Mouse (Mus musculus) thymus, adult 18-20 months (tissue): ENCODE data around the gene Scimp.
"Not testable (repeated sequence)": the region's sequence is repeated elsewhere in the genome, so short reads cannot be mapped to it uniquely, and the experiment has no call there.

ENCODE experiments used
- DNase-seq, 2 experiments: peaks; one replicate each; pipeline ENCODE4 v3.0.0; 2022; ENCODE audit warnings: mixed read lengths in 2 of 2

Scimp gene

GRCm38 (mm10) chr11:70811041-70811440, 1.3 kb downstream of the Scimp start:
- DNase-seq = no peak

- no peak for DNase-seq
These were observed 3.4 kb downstream of the Scimp start for GRCm38 (mm10) chr11:70809011-70809410.

- DNase-seq = no peak
These were observed 4.3 kb downstream of the Scimp start for GRCm38 (mm10) chr11:70808101-70808500.

- no peak for DNase-seq
These were observed 4.8 kb downstream of the Scimp start for GRCm38 (mm10) chr11:70807630-70808029.

- no peak for DNase-seq
These were observed 5.7 kb downstream of the Scimp start for GRCm38 (mm10) chr11:70806697-70807096.

- DNase-seq = no peak
These were observed 6.7 kb downstream of the Scimp start for GRCm38 (mm10) chr11:70805641-70806175.

- no peak for DNase-seq
These were observed 8.0 kb downstream of the Scimp start for GRCm38 (mm10) chr11:70804395-70804794.

GRCm38 (mm10) chr11:70803711-70804200, 8.6 kb downstream of the Scimp start:
- DNase-seq = no peak

- no peak for DNase-seq
These were observed 9.5 kb downstream of the Scimp start for GRCm38 (mm10) chr11:70802865-70803261.

GRCm38 (mm10) chr11:70802208-70802864, 10.1 kb downstream of the Scimp start:
- no peak for DNase-seq

- DNase-seq = no peak
These were observed 20.0 kb downstream of the Scimp start for GRCm38 (mm10) chr11:70792409-70792808.

GRCm38 (mm10) chr11:70791676-70792075, 20.7 kb downstream of the Scimp start:
- DNase-seq = no peak

GRCm38 (mm10) chr11:70790874-70791551, 21.4 kb downstream of the Scimp start:
- no peak for DNase-seq

- DNase-seq = no peak
These were observed 22.0 kb downstream of the Scimp start for GRCm38 (mm10) chr11:70790426-70790825.

GRCm38 (mm10) chr11:70788972-70789655, 23.3 kb downstream of the Scimp start:
- DNase-seq = peak; percentile 11 to 34

- DNase-seq = no peak
These were observed 25.3 kb downstream of the Scimp start for GRCm38 (mm10) chr11:70787052-70787451.

- DNase-seq = no peak
These were observed 26.5 kb downstream of the Scimp start for GRCm38 (mm10) chr11:70785908-70786307.

- DNase-seq = not testable (repeated sequence)
These were observed 34.3 kb downstream of the Scimp start for GRCm38 (mm10) chr11:70778058-70778457.

- DNase-seq = no peak
These were observed 34.8 kb downstream of the Scimp start for GRCm38 (mm10) chr11:70777634-70778033.

- DNase-seq = peak; percentile 47 to 48
These were observed 35.4 kb downstream of the Scimp start for GRCm38 (mm10) chr11:70776830-70777571.

GRCm38 (mm10) chr11:70770804-70771203, 41.6 kb downstream of the Scimp start:
- no peak for DNase-seq

GRCm38 (mm10) chr11:70765776-70766445, 46.5 kb downstream of the Scimp start:
- no peak for DNase-seq
